Mouse (Mus musculus) layer of hippocampus, adult 6 months (tissue): ENCODE measurements around the gene Olfr728. TPM values are rescaled to one million over a fixed set of nuclear protein-coding genes. Genes with fewer than 3 reads are reported as not detected.

ENCODE experiments used
- long read RNA-seq, 2 experiments: library from polyadenylated mRNA; unstranded; transcript quantifications; one replicate each; pipeline ENCODE4 v2.0.0; 2019 to 2020
- polyA plus RNA-seq: library from polyadenylated mRNA; unstranded; fragments of <200 nt; fragmentation: Nextera tagmentation; gene quantifications from 2 replicates; pipeline ENCODE4 v1.2.3, GENCODE M21; 2021

Gene Olfr728
- polyA plus RNA-seq = not detected in 2 replicates
- long read RNA-seq, experiment 1 = 0 reads
- long read RNA-seq, experiment 2 = 0 reads

DNA sequence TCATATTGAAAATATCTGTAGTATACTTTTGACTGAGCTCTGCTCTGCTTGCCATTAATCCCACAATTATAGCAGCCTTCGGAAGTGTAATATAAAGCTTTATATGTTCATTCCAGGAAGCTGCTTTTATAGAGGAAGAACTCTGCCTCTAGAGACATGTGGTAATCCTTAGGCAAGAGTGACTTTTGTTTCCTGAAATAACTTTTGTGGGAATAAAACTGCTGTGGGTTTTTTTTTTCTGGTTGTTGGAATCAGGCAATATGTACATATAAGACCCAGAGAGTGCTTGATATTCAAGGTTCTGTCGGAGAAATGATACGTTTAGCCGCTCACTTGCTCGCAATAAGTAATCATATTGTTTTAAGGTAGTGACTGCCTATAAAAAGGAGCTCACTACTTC lies at the start of gene Olfr728:
Olfr728 (minus strand) TSS at position 101 of the 400 bp plus-strand sequence.

DNA sequence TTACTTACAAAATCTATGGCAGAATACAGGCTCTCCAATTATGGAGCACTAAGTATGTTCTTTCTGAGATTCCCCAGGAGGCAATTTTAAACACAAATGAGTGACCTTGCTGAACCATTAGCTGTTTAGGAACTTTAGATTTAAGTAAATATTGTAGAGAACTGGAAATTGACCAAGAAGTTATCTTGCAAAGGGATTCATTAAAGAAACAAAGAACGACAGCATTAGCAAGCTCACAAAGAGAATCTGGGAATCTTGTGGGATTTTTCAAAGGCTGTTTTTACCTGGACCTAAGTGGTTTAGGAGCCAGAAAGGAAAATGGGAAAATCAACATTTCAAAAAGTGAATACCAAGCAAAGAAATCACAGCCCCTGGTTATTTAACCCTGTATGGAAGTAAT lies 45.6 kb upstream of the Olfr728 start, which contains the start of gene Olfr730:
Olfr730 (minus strand) TSS at position 101 of the 400 bp plus-strand sequence.

DNA sequence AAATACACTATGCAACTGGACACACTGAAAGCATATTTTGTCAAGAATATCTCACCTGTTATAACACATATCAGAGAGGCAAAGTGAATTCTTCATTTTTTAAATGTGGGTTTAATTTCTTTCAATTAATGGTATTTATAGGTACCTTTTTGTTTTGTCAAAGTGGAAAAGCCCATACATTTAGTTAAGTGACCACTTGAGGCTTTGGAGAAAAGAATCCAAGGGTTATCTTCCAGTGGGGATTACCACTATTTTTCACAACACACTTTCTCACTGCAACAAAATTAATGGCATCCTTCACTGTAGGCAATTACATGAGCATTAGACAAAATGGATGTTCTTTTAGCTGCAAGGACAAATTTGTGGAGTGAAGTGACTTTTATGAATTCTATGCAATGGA lies 10.3 kb upstream of the Olfr728 start, which contains the start of gene Olfr729:
Olfr729 (minus strand) TSS at position 101 of the 400 bp plus-strand sequence.

DNA sequence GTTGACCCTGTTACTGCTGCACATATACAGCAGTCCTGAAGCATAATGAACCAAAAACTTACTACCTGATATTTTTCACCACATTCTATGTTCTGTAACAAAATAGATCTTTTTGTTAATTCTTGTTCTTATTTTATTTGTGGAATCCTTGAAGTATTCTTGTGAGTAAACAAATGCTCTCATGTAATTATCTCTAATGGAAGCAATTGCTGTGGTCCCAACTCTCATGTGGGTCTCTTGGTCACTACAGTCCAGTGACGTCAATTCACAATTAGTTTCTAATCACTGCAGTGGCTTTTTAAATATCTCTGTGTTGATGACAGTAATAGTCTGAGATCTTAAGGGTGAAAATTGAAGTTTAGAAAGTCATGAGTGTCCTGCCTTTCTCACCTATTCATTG lies 19.6 kb downstream of the Olfr728 start, which contains the start of gene Olfr727:
Olfr727 (plus strand) TSS at position 301 of the 400 bp plus-strand sequence.

DNA sequence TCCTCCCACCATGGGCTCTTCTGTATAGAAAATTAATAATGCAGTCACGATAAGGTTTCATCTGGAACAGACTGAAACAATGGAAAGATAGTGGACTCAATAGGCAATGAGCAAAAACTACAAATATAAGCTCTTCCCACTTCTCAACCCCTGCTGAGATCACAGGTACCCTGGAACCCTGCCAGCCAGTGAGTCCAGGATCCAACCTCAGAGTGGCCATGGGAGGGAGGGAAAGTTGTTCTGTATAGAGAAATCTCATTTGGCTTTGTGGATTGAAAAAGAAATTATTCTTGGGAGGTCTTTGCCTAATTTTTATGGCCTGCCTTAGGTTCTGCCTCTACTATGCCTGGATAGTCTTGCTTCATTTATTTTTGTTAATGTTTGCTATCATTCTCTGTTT lies 51.6 kb downstream of the Olfr728 start, which contains the start of gene Olfr726:
Olfr726 (minus strand) TSS at position 101 of the 400 bp plus-strand sequence.

Other genes with a start within 250 kb of the Olfr728 start
- not detected in 2 replicates for gene Olfr722, start 240.7 kb downstream of the Olfr728 start, polyA plus RNA-seq
- gene Olfr723, start 210.9 kb downstream of the Olfr728 start, polyA plus RNA-seq = not detected in 2 replicates
- gene Olfr724, start 179.4 kb downstream of the Olfr728 start, polyA plus RNA-seq = not detected in 2 replicates
- gene Olfr725, start 102.3 kb downstream of the Olfr728 start, polyA plus RNA-seq = not detected in 2 replicates
- not detected in 2 replicates for gene Olfr726, start 51.7 kb downstream of the Olfr728 start, polyA plus RNA-seq
- gene Olfr727, start 19.5 kb downstream of the Olfr728 start, polyA plus RNA-seq = not detected in 2 replicates
- gene Olfr729, start 10.2 kb upstream of the Olfr728 start, polyA plus RNA-seq = not detected in 2 replicates
- gene Olfr730, start 45.5 kb upstream of the Olfr728 start, polyA plus RNA-seq = not detected in 2 replicates
- not detected in 2 replicates for gene Olfr731, start 99.2 kb upstream of the Olfr728 start, polyA plus RNA-seq
- gene Olfr732, start 141.5 kb upstream of the Olfr728 start, polyA plus RNA-seq = not detected in 2 replicates
- not detected in 2 replicates for gene Olfr733, start 158.8 kb upstream of the Olfr728 start, polyA plus RNA-seq
- not detected in 2 replicates for gene Olfr734, start 184.1 kb upstream of the Olfr728 start, polyA plus RNA-seq
- gene Olfr735, start 206.2 kb upstream of the Olfr728 start, polyA plus RNA-seq = not detected in 2 replicates
- not detected in 2 replicates for gene Tlr11, start 215.2 kb upstream of the Olfr728 start, polyA plus RNA-seq
- gene Olfr736, start 238.5 kb upstream of the Olfr728 start, polyA plus RNA-seq = not detected in 2 replicates